Mouse (Mus musculus) MEL-GATA-1-ER (cell line): ENCODE results near the gene Rabggtb.
"Not testable (repeated sequence)": the region's sequence is repeated elsewhere in the genome, so short reads cannot be mapped to it uniquely, and the experiment has no call there.

Experiments
- DNase-seq: peaks from one replicate; pipeline ENCODE4 v3.0.0-alpha.2; 2012; ENCODE audit warnings: low read depth; ENCODE audit errors: extremely low read depth

Gene Rabggtb

GRCm38 (mm10) chr3:153864636-153865429 lies 48.0 kb downstream of the Rabggtb start:
- no peak for DNase-seq

DNA sequence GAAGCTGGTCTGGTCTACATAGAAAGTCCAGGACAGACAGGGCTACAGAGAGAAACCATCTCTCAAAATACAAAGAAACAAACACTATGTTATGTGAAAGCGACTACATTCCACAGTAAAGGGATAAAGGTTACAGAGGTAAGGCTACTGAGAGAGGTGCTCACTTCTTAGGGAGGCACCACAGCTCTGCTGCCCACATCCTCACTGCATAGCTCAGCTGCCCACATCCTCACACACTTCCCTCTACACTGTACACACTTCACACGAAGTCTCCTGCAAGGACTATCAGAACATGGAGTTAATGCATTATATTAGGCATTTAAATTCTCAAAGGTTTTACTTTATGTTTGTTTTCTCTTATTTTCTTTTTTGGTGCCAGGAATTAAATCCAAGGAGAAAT lies 49.0 kb downstream of the Rabggtb start:
- no peak for DNase-seq

DNA sequence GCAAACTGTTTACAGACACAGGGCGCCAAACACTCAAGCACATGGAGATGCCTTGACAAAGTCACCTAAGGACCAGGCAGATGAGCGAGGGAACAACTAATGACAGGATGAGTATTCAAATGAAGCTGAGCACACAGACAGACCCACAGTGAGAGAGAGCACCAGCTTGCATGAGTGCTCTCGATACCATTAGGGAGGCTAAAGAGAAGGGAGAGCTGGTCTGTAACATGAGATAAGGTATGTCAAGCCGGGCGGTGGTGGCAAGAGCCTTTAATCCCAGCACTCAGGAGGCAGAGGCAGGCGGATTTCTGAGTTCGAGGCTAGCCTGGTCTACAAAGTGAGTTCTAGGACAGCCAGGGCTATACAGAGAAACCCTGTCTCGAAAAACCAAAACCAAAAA lies 52.4 kb downstream of the Rabggtb start:
- not testable (repeated sequence) for DNase-seq

- DNase-seq = no peak
Observed at GRCm38 (mm10) chr3:153858350-153859001, 54.3 kb downstream of the Rabggtb start.
